Mouse (Mus musculus): ENCODE results near the gene Gabarap.
A peak's percentile ranks its signal among the peaks of the same experiment; 100 is the strongest.

The Gabarap gene

DNA sequence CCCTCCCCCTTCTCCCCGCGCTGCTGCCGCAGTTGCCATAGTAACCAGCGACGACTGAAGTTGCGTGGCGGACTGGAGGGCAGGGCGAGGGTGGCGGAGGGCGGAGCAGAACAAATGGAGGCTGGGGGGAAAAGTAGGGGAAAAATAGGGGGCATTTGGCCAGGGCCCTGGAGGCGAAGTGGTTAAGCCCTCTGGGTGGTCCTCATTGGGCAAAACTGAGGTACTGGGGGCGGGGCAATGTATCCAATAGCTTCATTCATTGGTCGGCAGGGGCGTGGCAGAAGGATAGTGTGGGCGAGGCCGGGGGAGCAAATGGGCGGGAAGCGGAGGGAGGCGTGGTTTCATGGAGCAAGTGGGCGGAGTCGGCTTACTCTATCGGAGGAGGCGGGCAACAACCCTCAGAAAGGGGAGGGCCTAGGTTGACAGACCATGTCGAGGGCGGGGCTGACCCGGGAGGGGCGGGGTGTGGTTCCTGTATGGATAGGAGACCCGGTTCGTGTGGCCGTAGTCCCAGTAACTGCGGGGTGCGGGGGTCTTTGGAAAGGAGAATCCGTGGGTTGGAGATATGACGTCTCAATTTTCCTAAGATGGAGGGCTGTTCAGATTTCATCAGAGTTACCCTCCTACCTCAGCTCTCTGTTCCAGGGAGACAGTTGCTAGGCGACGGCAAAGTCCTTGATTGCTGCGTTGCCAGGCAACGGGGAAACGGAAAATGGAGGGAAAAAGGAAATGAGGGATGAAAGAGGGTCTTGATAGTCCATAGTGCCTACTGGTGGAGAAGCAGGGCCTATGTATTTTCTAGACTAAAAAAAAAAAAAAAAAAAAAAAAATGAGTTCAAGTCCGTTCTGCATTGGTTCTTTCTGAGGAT, 30.6 kb downstream of the Gabarap start:
- peak; percentile 99 for DNase-seq

DNA sequence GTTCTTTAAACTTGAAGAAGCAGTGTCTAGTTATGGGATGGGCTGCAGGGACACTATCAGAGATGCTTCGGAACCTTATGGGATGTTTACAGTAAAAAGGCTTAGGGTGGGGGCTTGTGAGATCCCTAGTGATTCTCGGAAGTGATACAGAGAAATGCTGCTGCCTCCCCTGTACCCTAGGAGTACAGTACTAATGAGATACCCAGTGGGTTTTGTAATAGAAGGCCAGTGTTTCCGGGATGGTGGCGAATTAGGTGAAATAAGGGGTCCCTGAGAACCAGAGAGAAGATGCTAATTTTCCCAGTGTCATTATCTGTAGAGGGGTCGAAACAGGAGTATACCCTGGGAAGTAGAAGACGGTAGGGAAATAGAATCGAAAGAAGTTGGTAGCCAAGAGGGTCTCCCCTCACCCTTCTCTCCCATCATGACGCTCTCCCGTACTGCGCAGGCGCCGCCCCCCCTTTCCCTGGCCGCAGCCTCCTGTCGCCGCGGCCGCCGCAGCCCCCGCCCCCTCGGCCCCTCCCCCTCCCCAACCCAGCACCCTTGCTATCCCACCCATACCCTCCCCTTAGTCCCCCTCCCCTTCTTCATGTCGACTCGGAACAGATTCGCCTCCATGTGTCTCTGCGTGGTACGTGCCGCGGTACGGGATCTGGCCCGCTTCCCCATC, 32.7 kb downstream of the Gabarap start:
- peak; percentile 76 to 86 for DNase-seq

DNA sequence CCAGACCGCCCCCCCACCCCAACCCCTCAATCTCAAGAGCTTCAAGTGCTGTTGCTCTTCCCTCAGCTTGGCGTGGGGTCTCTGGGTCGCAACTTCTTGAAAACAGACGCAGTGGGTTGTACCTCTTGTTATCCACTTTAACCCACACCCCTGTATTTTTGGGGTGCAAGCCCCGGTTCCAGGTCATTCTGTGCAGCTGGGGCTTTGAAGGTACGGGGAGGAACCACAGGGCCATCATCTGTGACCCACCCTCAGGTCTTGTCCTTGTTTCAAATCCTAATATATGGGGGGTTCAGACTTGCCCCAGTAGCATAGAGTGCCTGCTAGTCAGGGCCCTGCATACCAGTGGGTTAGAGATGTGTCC, 33.2 kb downstream of the Gabarap start:
- no peak for DNase-seq

DNA sequence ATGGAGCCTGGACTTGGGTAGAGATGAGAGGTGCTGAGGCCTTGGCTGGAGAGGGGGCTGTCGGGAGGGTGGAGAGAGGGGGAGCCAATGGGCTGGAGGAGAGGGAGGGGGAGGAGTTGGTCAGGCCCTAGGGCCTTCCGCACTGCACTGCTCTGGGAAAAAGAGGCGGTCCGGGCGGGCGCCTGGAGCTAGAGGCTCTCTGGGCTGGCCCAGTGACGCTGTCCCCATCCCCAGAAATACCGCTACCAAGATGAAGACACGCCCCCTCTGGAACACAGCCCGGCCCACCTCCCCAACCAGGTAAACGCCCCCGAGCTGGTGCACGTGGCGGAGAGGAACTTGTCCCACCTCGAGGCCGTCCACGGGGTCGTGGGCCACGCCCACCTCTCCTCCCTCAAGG, 35.7 kb downstream of the Gabarap start:
- peak; percentile 65 to 66 for DNase-seq

DNA sequence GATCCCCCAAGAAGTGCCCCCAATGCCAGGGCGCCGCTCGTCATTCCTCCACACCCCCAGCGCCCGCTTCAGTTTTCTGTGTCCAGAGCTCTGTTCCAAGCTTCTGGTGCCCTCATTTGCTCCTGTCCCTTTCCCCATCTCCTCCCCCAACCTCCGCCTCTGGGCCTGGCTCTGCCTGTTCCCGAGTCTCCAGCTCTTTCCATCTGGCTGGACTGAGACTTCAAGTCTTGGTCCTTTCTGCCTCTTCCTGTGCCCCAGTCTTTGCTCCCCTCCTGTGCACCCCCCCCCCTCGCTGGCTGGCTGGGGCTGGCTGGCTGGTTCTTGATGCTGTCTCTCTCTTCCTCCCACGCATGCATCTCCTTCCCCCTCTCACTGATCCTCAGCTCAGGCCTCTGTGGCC, 36.5 kb downstream of the Gabarap start:
- peak; percentile 64 to 70 for DNase-seq

DNA sequence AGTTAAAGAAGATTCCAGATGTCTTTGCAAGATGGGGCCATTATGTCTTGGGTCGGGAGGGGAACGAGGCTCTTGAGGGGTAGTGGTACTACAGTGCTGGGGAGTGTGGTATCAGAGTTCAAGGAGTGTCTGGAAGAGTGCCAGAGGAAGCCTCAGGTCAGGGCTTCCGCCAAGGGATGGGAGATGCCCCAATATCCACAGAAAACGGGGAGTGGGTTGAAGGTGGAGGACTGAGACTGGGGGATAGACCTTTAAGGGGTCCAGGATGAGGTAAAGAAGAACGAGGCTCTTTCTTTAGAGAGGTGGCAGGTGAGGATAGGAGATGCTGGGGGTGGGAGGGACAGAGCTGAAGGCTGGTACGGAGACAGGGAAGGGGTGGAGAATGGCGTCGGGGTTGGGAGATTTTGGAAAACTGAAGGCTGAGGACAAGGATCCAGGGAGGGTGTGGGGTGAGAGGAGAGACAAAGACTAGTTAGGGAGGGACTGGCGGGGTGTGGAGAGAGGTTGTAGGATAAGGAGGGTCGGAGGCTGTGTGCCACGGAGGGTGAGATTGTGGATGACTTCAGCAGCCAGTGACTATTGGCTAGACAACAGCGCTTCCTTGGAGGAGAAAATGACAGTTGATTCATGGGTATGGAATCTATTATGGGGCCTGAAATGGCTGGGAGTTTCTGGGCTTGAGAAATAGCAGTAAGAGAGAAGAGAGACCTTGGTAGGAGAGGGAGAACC, 37.6 kb downstream of the Gabarap start:
- DNase-seq = peak in 1 of 2 experiments; percentile 56

DNA sequence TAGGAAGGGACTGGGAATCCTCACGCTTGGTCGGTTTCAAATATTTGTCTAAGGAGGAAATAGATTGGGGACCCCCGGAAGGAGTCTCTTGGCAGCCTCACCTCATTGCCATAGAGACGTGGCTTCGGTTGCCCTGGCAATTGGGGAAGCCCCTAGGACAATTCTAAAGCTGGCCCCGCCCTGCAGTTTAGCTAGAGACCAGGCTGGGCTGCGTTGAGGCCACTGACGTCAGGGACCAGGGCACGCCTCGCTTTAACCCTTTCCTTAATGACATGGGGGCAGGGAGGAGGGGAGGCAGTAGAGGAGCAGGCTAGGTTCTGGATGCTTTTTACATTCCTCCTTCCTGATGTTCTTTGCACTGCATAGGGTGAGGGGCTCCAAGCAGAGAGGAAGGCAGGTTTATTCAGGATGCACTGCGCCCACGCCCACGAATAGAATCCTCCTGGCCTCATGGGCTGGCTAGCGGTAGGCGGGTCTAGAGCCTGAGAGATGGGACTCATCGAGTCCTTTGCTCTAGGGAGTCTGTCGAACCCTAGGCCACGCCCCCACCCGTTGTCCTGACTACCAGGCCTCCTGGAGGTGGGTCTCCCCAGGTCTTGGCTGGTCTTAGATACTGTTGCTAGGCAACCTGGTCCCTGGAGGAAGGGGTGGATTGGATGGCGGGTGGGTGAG, 38.3 kb downstream of the Gabarap start:
- peak; percentile 92 to 95 for DNase-seq

DNA sequence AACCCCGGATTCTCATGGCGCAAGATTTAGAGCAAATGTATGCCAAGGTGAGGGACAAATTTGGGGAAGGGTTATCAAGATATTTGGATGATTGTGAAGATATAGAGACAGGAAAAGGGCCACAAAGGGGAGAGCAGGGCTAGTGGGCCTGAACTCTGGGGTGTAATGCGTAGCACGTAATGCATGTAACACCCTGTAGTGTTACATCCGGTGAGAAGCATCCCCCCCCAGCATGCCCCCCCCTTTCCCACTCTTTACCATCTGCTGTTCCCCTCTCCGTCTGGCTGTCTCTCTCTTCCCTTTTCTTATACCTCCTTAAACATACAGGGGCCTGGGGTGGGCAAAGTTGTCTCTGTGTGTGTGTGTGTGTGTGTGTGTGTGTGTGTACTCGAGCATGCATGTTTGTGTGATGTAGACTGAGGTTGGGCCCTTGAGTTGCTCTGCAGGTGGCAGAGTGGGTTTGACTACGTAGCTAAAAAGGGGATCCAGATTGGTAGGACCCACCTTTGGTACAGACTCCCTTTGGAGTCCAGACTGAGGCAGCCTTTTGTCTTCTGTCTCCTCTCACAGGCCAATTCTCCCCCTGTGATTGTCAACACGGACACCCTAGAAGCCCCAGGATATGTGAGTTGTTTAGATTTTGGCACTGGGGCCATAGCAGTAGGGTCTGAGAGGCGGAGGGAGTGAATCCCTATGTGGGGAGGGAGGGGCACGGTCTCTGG, 39.0 kb downstream of the Gabarap start:
- DNase-seq = peak in 1 of 2 experiments; percentile 50

DNA sequence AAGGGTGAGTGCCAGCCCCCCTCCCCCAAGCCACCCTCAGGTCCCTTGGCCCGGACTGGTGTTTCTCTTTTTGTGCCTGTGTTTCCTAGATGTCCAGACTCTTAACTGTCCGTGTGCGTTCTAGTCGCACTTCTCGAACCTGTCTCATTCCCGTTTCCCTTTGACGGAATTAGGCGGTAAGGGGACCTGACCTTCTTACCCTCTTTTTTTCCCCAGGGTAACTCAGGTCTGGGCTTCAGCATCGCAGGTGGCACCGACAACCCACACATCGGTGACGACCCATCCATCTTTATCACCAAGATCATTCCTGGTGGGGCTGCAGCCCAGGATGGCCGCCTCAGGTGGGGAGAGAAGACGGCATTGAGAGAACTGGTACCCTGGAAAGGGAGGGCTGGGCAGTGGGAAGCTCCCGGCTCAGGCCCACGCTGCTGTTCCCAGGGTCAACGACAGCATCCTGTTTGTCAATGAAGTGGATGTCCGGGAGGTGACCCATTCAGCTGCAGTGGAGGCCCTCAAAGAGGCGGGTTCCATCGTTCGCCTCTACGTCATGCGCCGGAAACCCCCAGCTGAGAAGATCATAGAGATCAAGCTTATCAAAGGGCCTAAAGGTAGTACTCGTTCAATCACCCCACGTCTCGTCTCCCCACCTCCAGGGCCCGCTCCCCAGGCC, 39.8 kb downstream of the Gabarap start:
- DNase-seq = no peak

DNA sequence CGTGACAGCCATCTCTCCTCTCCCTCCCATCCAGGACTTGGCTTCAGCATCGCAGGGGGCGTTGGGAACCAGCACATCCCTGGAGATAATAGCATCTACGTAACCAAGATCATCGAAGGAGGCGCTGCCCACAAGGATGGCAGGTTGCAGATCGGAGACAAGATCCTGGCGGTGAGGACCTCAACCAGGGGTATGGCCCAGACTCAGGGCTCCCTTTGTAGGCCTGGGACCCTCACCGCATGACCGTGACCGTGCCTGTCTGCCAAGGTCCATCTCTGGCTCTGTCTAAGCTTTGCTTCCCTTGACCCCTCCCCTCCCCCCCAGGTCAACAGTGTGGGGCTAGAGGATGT, 40.4 kb downstream of the Gabarap start:
- DNase-seq = no peak

DNA sequence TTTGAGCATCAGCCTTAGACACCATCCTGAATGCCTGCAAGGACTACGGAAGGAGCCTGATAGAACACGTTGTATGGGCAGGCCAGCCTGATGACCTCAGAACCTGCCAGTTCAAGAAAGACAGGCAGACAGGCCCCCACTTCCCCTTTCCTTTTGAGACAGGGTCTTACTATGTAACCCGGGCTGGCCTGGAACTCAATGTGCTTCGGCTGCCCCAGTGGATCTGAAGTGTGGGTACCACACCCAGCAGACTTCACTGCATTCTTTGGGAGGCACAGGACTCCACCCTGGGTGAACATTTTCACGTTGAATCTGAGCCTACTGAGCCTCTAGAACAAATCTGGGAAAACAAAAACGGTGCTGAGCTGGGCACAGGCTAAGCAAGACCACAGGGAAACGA, 47.2 kb downstream of the Gabarap start:
- no peak for DNase-seq

DNA sequence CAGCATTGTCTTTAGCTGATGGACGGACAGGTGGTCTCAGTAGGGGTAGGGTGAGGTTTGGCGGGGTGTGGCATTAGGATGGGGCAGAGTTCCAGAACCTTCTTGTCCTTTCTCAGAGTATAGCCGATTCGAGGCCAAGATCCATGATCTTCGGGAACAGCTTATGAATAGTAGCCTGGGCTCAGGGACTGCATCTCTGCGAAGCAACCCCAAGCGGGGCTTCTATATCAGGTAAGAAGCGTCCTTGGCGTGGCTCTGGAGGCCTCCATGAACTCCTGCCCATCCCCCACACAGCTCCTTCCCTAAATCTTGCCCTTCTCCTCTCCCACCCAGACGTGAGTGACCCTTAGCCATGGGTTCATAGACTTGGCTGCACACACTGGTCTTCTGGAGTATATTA, 48.7 kb downstream of the Gabarap start:
- DNase-seq = no peak

DNA sequence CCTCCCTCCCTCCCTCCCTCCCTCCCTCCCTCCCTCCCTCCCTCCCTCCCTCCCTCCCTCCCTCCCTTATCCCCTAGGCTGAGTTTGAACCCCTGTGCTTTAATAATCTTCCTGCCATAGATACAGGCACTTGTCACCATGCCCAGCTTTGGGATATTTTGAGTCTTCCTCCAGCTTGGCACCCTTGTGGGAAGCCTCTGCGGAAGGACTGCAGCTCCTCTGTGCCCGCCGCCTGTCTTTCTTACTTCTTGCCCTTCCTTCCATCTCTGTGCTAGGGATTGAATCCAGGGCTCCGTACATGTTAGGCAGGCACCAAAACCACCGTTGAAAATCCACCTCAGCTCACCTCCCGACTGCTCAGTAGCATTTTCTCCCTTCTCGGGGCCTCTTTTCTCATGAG, 49.2 kb downstream of the Gabarap start:
- DNase-seq = no peak

DNA sequence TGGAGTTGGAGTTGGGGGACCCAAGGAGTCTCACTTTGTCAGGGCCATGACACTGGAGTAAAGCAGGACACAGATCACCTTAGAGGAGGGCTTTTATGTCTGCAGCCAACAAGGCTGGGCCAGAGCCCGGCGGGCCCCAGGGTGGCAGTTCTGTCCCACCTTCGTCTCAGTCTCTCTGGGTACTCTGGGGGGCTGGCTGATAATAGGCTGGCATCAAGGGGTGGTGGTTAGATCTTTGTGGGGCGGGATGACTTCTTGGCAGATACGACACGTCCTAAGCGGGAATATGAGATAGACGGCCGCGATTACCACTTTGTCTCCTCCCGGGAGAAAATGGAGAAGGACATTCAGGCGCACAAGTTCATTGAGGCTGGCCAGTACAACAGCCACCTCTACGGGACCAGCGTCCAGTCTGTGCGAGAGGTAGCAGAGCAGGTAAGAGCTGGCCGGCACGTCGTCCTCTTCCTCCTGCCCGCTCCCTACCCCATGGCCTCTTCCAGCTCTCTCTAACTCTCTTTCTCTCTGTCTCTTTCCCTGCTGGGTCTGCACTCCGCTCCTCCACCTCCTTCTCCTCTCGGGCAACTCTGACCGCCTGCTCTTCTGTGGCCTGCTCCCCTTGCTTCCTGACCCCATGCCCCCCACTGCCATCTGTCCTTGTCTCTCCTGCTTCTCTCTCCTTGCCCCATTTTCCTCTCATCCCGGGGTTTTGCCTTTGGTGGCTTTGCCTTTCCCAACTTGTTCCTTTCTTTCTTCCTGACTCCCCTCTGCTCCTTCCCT, 51.6 kb downstream of the Gabarap start:
- DNase-seq = peak in 1 of 2 experiments; percentile 26

DNA sequence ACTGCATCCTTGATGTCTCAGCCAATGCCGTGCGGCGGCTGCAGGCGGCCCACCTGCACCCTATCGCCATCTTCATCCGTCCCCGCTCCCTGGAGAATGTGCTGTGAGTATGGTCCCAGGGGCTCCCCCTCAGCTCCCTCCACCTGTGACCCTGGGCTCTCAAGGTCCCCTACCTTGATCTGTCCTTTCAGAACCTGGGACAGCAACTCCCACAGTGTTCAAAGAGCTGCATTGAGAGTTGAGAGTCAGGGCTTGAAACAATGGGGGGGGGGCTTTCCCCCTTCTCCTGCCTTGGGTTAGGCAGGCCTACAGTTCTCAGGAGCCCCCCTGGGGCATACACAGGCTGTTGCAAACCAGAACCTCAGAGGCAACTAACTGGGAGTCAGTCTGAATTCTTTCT, 52.7 kb downstream of the Gabarap start:
- DNase-seq = no peak
